Mouse (Mus musculus) limb, embryonic 15.5 days (tissue): ENCODE results near the gene Cnbd2. TPM values are rescaled to one million over a fixed set of nuclear protein-coding genes. Genes with fewer than 3 reads are reported as not detected.
A peak's percentile ranks its signal among the peaks of the same experiment; 100 is the strongest.

Experiments
- ATAC-seq: fragments of 200-750 bp; cut with Nextera tagmentation; 2 replicates; pipeline ENCODE4 v1.8.0; 2017; ENCODE audit warnings: low read depth, moderate TSS enrichment; ENCODE audit not compliant: insufficient number of reproducible peaks, low FRiP score, low TSS enrichment
- H3K27ac ChIP-seq: fragments of 300-500 bp; sonication (generic); 2 replicates; pipeline ENCODE4 v1.5.1; 2015; ENCODE audit warnings: moderate library complexity, mild to moderate bottlenecking, inconsistent platforms
- H3K27me3 ChIP-seq: fragments of 300-500 bp; sonication (generic); 2 replicates; pipeline ENCODE4 v1.6.1; 2015; ENCODE audit warnings: inconsistent platforms
- H3K36me3 ChIP-seq: fragments of 300-500 bp; sonication (generic); 2 replicates; pipeline ENCODE4 v1.6.1; 2015; ENCODE audit warnings: inconsistent platforms
- H3K4me1 ChIP-seq: fragments of 300-500 bp; sonication (generic); 2 replicates; pipeline ENCODE4 v1.6.1; 2015; ENCODE audit warnings: inconsistent platforms
- H3K4me2 ChIP-seq: fragments of 300-500 bp; sonication (generic); 2 replicates; pipeline ENCODE4 v1.6.1; 2015; ENCODE audit warnings: mild to moderate bottlenecking, inconsistent platforms
- H3K4me3 ChIP-seq: fragments of 300-500 bp; sonication (generic); 2 replicates; pipeline ENCODE4 v1.5.1; 2015; ENCODE audit warnings: mild to moderate bottlenecking, inconsistent platforms
- H3K9ac ChIP-seq: fragments of 300-500 bp; sonication (generic); 2 replicates; pipeline ENCODE4 v1.6.1; 2015; ENCODE audit warnings: inconsistent platforms
- H3K9me3 ChIP-seq: fragments of 300-500 bp; sonication (generic); 2 replicates; pipeline ENCODE4 v1.6.1; 2016; ENCODE audit warnings: inconsistent platforms
- WGBS: fragments of 180-500 bp; shearing (Covaris S2); methylation state at CpG from one replicate; pipeline ENCODE4 v1.1.7; 2015; 5-methylcytosine and 5-hydroxymethylcytosine counted together
- microRNA-seq: library from miRNA; unstranded; fragments of <30 nt; microRNA quantifications from one replicate; pipeline ENCODE4, GENCODE M21; 2016
- polyA plus RNA-seq: library from polyadenylated mRNA; unstranded; fragments of >200 nt; fragmentation: Nextera tagmentation; extraction: Ambion mirVana; gene quantifications from 2 replicates; pipeline ENCODE4 v1.2.1, GENCODE M21; 2015

Gene Cnbd2
- polyA plus RNA-seq, 1 experiment from 2014 or later = 3.9 TPM

GRCm38 (mm10) chr2:156420327-156420693 lies 108.2 kb downstream of the Cnbd2 start:
- WGBS = 11% methylated on average over 14 of the region's 14 CpGs
- H3K4me1 ChIP-seq = peaks cover 20% of the 10 kb centered on the region
- H3K27me3 ChIP-seq = peaks cover 48% of the 10 kb centered on the region
- no peaks in the 10 kb centered on the region for H3K9me3 ChIP-seq
- H3K4me3 ChIP-seq = peak overlapping the region; percentile 62
- ATAC-seq = no peak
- H3K36me3 ChIP-seq = no peaks in the 10 kb centered on the region
- peak overlapping the region; percentile 94 for H3K4me2 ChIP-seq
- peak overlapping the region; percentile 48 for H3K9ac ChIP-seq
- 0 out of 2 replicates have a peak overlapping the region, but pooled peaks have one; percentile 40 for H3K27ac ChIP-seq

GRCm38 (mm10) chr2:156420694-156421380 lies 108.7 kb downstream of the Cnbd2 start, which contains the start of gene Epb41l1:
Gene Epb41l1, plus strand, starts transcription at chr2:156420909.
- Histone ChIP-seq H3K27ac (peak within 1 kb of the TSS; percentile 40; the same call in 1 of the 2 replicates), H3K9ac (peak within 1 kb of the TSS; percentile 48), H3K9me3 (no peaks in the 10 kb centered on the region), H3K27me3 (peaks cover 48% of the 10 kb centered on the region), H3K4me1 (peaks cover 22% of the 10 kb centered on the region), H3K36me3 (no peaks in the 10 kb centered on the region), H3K4me2 (peak within 1 kb of the TSS; percentile 94), H3K4me3 (peak within 1 kb of the TSS; percentile 62)
- peak; percentile 71 for ATAC-seq
- WGBS = under 1% methylated on average over 73 of the region's 76 CpGs

GRCm38 (mm10) chr2:156421381-156422110 lies 109.4 kb downstream of the Cnbd2 start:
- H3K27me3 ChIP-seq = peaks cover 48% of the 10 kb centered on the region
- H3K4me2 ChIP-seq = peak overlapping the region; percentile 94
- peak overlapping the region; percentile 40; the same call in 1 of the 2 replicates for H3K27ac ChIP-seq
- no peaks in the 10 kb centered on the region for H3K36me3 ChIP-seq
- peak overlapping the region; percentile 62 for H3K4me3 ChIP-seq
- H3K4me1 ChIP-seq = peaks cover 22% of the 10 kb centered on the region
- WGBS = under 1% methylated on average over 36 of the region's 36 CpGs
- peak; percentile 42; the same call in 1 of the 2 replicates for ATAC-seq
- H3K9me3 ChIP-seq = no peaks in the 10 kb centered on the region
- H3K9ac ChIP-seq = peak overlapping the region; percentile 48

GRCm38 (mm10) chr2:156422631-156423030 lies 110.5 kb downstream of the Cnbd2 start:
- no peak overlapping the region for H3K9ac ChIP-seq
- H3K9me3 ChIP-seq = no peaks in the 10 kb centered on the region
- H3K4me1 ChIP-seq = peaks cover 22% of the 10 kb centered on the region
- H3K36me3 ChIP-seq = no peaks in the 10 kb centered on the region
- WGBS = 8% methylated on average over 7 of the region's 8 CpGs
- peaks cover 48% of the 10 kb centered on the region for H3K27me3 ChIP-seq
- H3K4me2 ChIP-seq = peak overlapping the region; percentile 94; the same call in 1 of the 2 replicates
- no peak overlapping the region for H3K27ac ChIP-seq
- peak overlapping the region; percentile 62; the same call in 1 of the 2 replicates for H3K4me3 ChIP-seq
- ATAC-seq = no peak

GRCm38 (mm10) chr2:156423672-156424071 lies 111.6 kb downstream of the Cnbd2 start:
- no peak overlapping the region for H3K4me2 ChIP-seq
- no peaks in the 10 kb centered on the region for H3K36me3 ChIP-seq
- peaks cover 48% of the 10 kb centered on the region for H3K27me3 ChIP-seq
- no peak overlapping the region for H3K27ac ChIP-seq
- no peak for ATAC-seq
- H3K9ac ChIP-seq = no peak overlapping the region
- peaks cover 22% of the 10 kb centered on the region for H3K4me1 ChIP-seq
- no peaks in the 10 kb centered on the region for H3K9me3 ChIP-seq
- no peak overlapping the region for H3K4me3 ChIP-seq
- 66% methylated on average over 4 of the region's 4 CpGs for WGBS

Small RNA genes within 50 kb of the gene (microRNA-seq; reads per million reads assigned to microRNA genes)
- gene Gm22758 = not detected
- not detected for gene Gm22759

Other genes starting within 250 kb of the Cnbd2 start
- 2.2 and 2.7 TPM in 2 replicates for gene Spag4, start 247.1 kb upstream of the Cnbd2 start, polyA plus RNA-seq
- gene Cpne1, start 200.3 kb upstream of the Cnbd2 start, polyA plus RNA-seq = 57.3 and 57.8 TPM in 2 replicates
- gene Rbm12, start 200.3 kb upstream of the Cnbd2 start, polyA plus RNA-seq = 21.9 and 26.0 TPM in 2 replicates
- 19.5 and 20.9 TPM in 2 replicates for gene Gm28036, start 185.2 kb upstream of the Cnbd2 start, polyA plus RNA-seq
- gene Romo1, start 168.3 kb upstream of the Cnbd2 start, polyA plus RNA-seq = 316 and 346 TPM in 2 replicates
- gene Nfs1, start 168.1 kb upstream of the Cnbd2 start, polyA plus RNA-seq = 39.3 and 43.6 TPM in 2 replicates
- 595 and 644 TPM in 2 replicates for gene Rbm39, start 132.1 kb upstream of the Cnbd2 start, polyA plus RNA-seq
- 68.4 and 70.8 TPM in 2 replicates for gene Phf20, start 115.8 kb upstream of the Cnbd2 start, polyA plus RNA-seq
- 56.0 and 68.1 TPM in 2 replicates for gene Scand1, start 405 bp downstream of the Cnbd2 start, polyA plus RNA-seq
- 2.6 and 3.1 TPM in 2 replicates for gene Epb41l1, start 108.6 kb downstream of the Cnbd2 start, polyA plus RNA-seq
- gene Aar2, start 235.3 kb downstream of the Cnbd2 start, polyA plus RNA-seq = 33.2 and 33.4 TPM in 2 replicates